Mouse (Mus musculus) G1E (cell line): ENCODE measurements around the gene Upk1b.

Source experiments
- CTCF ChIP-seq: IDR thresholded peaks from 2 replicates; pipeline ENCODE4 v1.5.1; 2012; ENCODE audit warnings: low read depth, low read length, inconsistent platforms, mixed read lengths
- GATA1 ChIP-seq: IDR thresholded peaks from 2 replicates; pipeline ENCODE4 v1.6.1; 2012; ENCODE audit warnings: borderline replicate concordance, low read length, inconsistent platforms, mixed read lengths
- POLR2AphosphoS5 ChIP-seq: IDR thresholded peaks from 2 replicates; pipeline ENCODE4 v1.6.1; 2012; ENCODE audit warnings: low read depth, low read length, inconsistent platforms; ENCODE audit not compliant: insufficient replicate concordance

- no peak for TF ChIP-seq CTCF
- TF ChIP-seq GATA1 = no peak
- no peak for TF ChIP-seq POLR2AphosphoS5
Measured at GRCm38 (mm10) chr16:38768386-38768785, 31.7 kb downstream of the Upk1b start.
